Mouse (Mus musculus) liver (tissue): ENCODE measurements around the gene Tex35.

Experiments used
- DNase-seq: peaks from one replicate; pipeline ENCODE4 v3.0.0-alpha.2; 2020; ENCODE audit warnings: mixed read lengths

Tex35 gene

DNA sequence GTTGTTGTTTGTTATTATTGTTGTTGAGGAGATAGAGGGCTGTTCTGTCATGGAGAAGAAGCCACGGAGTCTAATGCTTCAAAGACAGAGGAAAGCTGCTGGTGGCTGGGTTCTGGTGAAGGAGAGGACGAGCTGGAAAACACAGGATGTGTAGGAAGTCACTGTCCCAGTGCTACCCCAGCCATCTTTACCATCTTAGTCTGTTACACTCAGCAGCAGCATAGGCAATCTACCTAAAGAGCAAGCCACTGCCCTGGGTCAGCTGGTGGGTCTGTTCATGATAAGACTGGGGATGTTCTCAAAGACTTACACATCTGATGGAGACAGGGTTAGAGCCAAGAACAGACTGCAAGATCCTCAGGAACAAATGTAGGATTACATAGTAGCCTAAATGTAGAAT lies 58.6 kb downstream of the Tex35 start:
- DNase-seq = no peak
